Mouse (Mus musculus) embryo, embryonic 11.5 days (tissue): ENCODE measurements around the gene Vamp5.

ENCODE experiments used
- DNase-seq: peaks from one replicate; pipeline ENCODE4 v3.0.0-alpha.2; 2012; ENCODE audit warnings: low read depth, low spot score

Gene Vamp5

DNA sequence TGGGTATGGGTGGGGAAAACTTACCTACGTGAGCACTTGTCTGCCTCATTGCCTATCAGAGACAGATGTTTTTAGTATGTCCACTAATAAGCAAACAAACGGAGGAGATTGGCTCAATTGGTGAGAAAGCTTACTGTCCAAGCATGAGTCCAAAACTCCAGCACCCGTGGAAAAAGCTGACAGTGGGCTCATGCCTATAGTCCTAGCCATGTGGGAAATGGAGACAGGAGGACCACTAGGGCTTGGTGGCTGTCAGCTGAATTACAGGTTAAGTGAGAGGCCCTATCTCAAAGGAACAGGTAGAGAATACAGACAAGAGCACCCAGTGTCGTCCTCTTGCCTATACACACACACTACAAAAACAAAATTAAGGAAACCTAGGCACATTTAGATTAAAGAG is 34.0 kb downstream of the Vamp5 start:
- no peak for DNase-seq

DNA sequence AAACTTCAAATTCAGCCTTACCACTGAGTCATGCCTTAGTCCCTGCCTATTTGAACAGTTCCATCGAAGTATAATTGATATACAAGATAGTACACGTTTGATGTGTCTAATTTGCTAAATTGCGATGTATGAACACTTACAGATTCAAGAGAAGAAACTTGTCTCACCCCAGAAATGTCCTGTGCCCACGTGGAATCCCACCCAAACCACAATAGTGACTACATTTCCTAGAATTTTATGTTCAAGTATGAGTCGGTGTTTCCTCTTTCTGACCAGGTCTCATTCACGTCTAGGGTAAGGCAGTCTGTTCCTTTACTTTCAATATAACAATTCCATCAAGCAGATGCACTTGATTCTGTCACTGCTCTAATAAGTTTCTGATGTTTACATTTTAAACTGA is 34.6 kb downstream of the Vamp5 start:
- no peak for DNase-seq

DNA sequence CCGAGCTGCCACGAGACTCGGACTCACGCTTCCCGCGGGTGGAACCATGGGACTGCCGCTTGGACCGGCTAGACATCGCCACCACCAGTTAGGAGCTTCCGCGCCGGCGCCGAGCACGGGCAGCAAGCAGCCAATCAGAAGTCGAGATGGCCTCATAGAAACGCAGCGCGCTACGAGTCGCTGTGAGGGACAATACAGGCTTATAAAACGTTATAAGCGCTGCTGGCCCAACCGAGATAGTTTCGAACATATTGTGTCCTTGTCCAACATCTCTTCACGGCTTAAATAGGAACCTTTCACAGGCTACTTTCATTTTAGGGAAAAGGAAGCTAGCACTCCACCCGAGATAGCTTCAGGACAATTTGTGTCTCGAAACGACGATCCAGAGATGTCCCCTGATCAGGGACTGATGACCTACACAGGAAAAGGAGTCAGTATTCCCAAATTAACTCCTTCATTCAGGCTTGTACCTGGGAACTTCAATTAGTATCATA is 35.1 kb downstream of the Vamp5 start, which contains the start of gene Usp39:
TSS of gene Usp39 (minus strand) at position 111 of the 494 bp plus-strand sequence.
- DNase-seq = peak; percentile 83

DNA sequence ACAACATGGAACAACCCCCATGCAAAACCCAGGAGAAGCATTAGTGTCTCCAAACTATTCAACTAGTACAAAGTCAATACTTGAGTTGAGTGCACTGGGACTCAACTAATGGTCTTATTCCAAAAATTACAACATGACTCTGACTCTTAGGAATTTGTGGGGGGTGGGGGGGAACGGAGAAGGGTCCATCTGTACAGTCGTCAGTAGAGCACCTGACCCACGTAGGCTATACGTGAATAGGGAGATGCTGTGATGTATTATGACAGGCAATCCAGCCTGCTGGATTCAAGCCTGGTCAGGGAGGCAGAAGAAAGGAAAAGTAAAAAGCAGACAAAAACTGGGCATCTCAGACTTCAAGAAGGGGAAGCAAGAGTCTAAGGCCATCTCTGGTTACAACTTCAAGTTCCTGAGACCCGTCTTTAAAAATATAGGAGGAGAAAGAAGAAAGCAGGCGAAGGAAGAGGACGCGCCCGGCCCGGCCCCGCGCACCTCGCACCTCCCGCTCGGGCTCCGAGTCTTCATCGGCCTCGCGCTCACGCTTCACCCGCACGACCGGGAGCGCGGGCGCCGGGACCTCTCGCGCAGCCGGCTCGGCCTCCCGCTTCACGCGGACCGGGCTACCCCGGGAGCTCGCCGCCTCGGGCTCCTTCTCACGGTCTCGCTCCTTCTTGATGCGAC is 35.7 kb downstream of the Vamp5 start:
- DNase-seq = no peak

DNA sequence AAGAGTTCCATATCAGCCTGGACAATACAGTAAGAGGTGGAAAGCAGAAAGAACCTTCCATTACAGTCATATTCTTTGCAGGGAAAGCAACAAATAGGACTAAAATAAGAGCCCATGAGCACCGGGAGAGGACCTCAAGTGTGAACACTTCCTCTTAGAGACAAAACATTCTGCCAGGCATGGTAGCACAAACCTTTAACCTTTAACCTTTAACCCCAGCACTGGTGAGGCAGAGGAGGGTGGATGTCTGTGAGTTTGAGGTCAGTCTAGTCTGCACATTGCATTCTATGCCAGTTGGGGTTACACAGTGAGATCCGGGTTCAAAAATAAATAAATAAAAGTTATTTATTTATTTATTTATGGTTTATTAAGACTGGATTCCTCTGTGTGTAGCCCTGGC is 39.8 kb downstream of the Vamp5 start:
- DNase-seq = no peak

DNA sequence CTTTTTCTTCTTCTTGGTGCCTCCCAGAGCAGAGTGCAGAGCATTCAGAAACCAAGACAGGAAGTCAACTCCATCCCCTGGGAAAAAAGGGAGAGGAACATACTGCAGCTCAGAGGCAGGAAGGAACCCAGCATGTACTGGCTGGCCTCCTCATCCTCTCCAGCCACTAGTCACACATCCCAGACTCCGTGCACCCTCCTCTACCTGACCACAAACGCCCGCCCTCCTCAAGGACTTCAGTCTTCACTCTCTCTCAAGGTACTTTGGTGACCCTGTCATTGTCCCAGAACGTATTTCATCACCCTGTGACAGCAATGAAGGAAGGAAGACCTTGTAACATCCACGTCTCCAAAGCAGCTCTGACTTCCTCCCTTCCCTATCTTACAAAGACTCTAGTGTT is 47.2 kb downstream of the Vamp5 start:
- DNase-seq = no peak

DNA sequence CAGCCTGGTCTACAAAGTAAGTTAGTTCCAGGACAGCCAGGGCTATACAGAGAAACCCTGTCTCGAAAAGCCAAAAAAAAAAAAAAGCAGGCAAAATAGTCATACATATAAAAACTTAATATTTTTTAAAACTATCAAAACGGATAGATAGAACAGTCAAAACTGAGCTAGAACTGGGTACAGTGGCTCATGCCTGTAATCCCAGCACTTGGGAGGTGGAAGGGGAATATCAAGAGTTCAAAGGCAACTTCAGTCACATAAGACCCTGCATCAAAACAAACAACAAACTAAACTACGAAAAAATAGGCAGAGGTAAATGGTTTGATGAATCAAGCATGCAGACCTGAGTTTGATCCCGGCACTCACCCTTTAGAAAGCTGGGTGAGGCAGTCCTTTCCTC is 50.1 kb downstream of the Vamp5 start:
- no peak for DNase-seq

DNA sequence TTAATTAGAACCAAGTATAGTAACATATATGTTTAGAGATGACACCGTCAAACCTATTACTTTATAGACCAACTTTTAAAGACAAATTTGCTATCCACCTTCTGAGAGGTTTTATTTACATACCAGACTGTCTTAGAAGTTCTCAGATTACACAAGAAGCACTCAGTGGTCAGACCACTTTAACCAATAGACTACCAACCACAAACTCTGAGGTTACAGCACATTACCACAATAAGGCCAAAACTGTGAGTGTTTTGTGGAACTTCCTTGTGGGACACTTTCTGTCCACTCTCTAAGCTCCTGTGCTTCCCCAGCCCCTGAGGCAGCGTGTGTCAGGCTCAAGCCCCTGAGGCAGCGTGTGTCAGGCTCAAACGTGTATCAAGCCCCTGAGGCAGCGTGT is 51.2 kb downstream of the Vamp5 start:
- DNase-seq = no peak

DNA sequence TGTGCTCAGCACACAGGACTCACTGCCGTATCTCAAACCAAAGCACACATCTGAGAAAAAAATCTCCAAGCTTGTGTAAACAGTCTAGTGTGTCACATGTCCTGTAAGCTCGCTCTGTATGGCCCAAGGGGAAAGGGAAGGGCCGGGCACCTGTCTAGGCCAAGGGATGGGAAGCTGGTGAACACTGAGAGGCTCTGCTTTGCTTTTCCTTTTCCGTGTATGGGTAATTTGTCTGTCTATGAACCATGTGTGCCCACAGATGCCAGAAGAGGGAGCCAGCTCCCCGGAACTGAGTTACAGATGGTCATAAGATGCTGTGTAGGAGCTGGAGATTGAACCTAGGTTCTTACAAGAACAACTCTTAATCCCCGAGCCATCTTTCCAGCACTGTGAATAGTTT is 54.0 kb downstream of the Vamp5 start:
- DNase-seq = no peak

DNA sequence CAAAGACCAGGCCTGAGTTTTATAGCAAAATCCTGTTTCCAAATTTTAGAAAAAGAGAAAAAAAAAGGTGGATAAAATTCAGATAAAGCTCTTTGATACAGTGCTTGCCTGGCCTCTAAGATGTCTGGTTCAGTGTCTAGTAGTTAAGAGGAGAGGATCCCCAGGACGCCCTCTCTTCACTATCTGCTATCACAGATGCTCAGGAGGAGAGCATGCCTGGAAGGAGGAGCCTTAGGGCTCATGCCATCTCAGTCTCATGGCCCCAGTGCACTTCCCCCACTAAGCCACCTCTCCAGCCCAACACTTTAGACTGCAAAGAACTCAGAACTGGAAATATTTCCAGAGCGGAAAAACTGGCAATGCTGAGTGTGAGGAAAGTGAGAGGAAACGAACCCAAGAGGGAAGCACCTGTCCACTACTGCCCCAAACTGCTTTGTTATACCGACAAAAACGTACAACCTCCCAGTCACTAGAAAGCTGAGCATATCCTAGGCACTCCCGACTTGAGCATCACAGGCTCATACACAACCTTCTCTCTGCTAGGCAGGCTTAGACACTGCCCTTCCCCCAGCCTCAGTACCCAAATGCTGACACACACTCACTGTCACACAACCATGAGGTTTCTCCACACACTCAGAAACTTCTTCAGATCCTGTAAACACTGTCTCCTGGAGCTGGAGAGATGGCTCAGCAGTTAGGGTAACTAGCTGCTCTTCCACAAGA is 56.3 kb downstream of the Vamp5 start:
- DNase-seq = no peak

DNA sequence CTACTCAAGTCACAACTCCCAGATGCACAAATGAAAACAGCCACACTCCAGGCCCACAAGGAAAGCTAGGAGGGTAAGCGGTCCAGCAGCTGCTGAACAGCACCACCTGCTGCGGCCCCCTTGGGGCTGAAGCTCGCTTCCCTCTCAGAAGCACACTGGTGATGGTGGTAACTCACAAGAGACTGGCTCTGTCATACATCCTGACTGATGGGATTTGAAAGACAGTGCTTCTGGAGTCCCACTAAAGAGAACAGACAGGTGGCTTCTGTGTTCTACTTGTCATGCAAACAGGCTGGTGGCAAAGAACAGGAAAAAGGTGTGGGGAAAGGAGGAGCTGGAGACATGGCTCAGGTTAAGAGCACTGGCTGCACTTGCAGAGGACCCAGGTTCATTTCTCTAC is 57.3 kb downstream of the Vamp5 start:
- no peak for DNase-seq

DNA sequence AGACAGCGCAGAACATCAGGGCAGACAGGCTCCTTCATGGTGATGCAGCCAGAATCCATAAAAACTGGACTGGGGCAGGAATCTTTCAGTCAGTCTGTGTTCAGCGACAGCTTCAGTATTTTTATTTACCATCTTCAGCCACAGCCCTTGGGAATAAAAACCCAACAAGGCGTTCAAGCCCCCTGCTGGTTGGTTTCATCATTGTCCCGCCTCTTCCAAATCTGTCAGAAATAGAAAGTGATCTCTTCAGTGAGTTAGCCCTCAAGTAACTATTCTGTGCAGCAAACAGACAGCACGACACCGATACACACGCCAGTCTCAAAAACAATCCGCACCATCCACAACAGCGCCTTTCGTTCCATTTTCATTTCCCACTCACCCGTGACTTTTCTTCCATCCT is 61.2 kb downstream of the Vamp5 start:
- DNase-seq = peak; percentile 7
